ENCODE assay signal across 9 mouse cellular contexts in the genomic region with DNA sequence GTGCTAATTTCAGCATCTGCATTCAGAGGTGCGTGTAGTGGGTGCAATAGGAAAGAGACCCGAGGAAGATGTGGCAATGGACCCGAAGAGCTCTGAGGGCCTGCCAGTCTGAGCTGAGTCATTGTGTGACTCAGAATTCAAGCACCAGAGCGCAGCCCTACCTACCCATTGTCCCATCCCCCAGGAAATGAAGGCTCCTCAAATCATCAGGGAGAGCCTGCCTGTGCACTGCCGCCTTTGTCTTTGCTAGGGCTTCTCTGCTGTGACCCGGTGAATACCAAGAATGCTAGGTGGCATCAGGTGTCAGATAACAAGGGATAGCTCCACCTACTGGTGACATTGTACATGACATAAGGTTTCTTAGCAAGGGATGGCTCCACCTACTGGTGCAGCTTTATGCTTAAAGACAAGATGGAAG. TPM values are rescaled to one million over a fixed set of nuclear protein-coding genes. Genes with fewer than 3 reads are reported as not detected.
DNase-seq lines count a peak whose midpoint lies in the region; ATAC-seq and TF ChIP-seq lines count a peak whose summit lies in the region.
"Had no signal": no experiment of that assay in that cellular context is flagged by ENCODE, and none has a peak within 500 bp of the region (broad histone marks: within the 10 kb centered on the region; RNA-seq: fewer than 3 reads in every experiment).

No protein-coding gene starts in this region.

- intact Hi-C loops in heart, postnatal 10 days (cut with DNase I) = loop anchor here (1.0 to 2.0 kb wide), 2 partner anchors 46 to 63 kb away; no protein-coding TSS in a partner anchor

- H3K9me3 ChIP-seq in E14TG2a.4 (ENCODE audit: low read length) = no peaks in the 10 kb centered on the region
- no peaks in the 10 kb centered on the region for H3K9me3 ChIP-seq in liver, embryonic 16.5 days (replicated peaks; ENCODE audit: control insufficient read depth, low read length)
- H3K9me3 ChIP-seq in neural tube, embryonic 12.5 days = no peaks in the 10 kb centered on the region

- 0 out of 2 replicates have a peak overlapping the region, but pooled peaks have one; percentile 28 for H3K4me2 ChIP-seq in liver, embryonic 16.5 days (ENCODE audit: low read depth, low read length)
- H3K4me2 ChIP-seq in neural tube, embryonic 12.5 days (replicated peaks) = peak overlapping the region; percentile 80

- no peaks in the 10 kb centered on the region for H3K27me3 ChIP-seq in E14TG2a.4 (ENCODE audit: insufficient read depth, low read length)
- H3K27me3 ChIP-seq in liver, embryonic 16.5 days (ENCODE audit: control insufficient read depth, insufficient read depth, low read depth, low read length) = no peaks in the 10 kb centered on the region
- H3K27me3 ChIP-seq in neural tube, embryonic 12.5 days (replicated peaks) = no peaks in the 10 kb centered on the region

- peaks cover 76% of the 10 kb centered on the region for H3K36me3 ChIP-seq in E14TG2a.4 (ENCODE audit: insufficient read depth, low read length)
- peaks cover 41% of the 10 kb centered on the region for H3K36me3 ChIP-seq in liver, embryonic 16.5 days (ENCODE audit: control insufficient read depth, insufficient read depth)
- H3K36me3 ChIP-seq in neural tube, embryonic 12.5 days = peaks cover 45% of the 10 kb centered on the region

- peak overlapping the region; percentile 28 for H3K27ac ChIP-seq in brown adipose tissue, adult 24 weeks (replicated peaks; ENCODE audit: low read depth, low read length)
- peak overlapping the region; percentile 15; the same call in 1 of the 2 replicates for H3K27ac ChIP-seq in liver, embryonic 16.5 days (ENCODE audit: low read length)
- H3K27ac ChIP-seq in neural tube, embryonic 12.5 days = no peak overlapping the region

- peak; percentile 68 for ATAC-seq in erythroid progenitor cell, adult 5-6 weeks (replicated peaks; ENCODE audit: low FRiP score, poor library complexity, severe bottlenecking)
- no peak for ATAC-seq in liver, embryonic 16.5 days (ENCODE audit: low read depth)
- ATAC-seq in neural tube, embryonic 12.5 days (ENCODE audit: low FRiP score, low read depth) = no peak

- DNase-seq in heart, postnatal 10 days = peak; percentile 89 to 91
- peak; percentile 78 to 93 for DNase-seq in kidney, postnatal 36 days
- peak; percentile 71 for DNase-seq in testis, postnatal 10 days (ENCODE audit: low spot score)

- peak; percentile 88 for TF ChIP-seq CTCF in E14TG2a.4 (conservative IDR thresholded peaks at IDR 0.05; ENCODE audit: low read length)

- WGBS in liver, embryonic 16.5 days (ENCODE audit: insufficient replicate concordance) = 8% methylated on average over 6 of the region's 6 CpGs
- WGBS in neural tube, embryonic 12.5 days = 3% methylated on average over 6 of the region's 6 CpGs

- H3K9ac ChIP-seq in liver, embryonic 16.5 days (ENCODE audit: low read depth, low read length) = no peak overlapping the region
- H3K9ac ChIP-seq in neural tube, embryonic 12.5 days = no peak overlapping the region

- H3K4me1 ChIP-seq in E14TG2a.4 (replicated peaks; ENCODE audit: low read depth, low read length) = peaks cover 64% of the 10 kb centered on the region
- peaks cover 18% of the 10 kb centered on the region for H3K4me1 ChIP-seq in brown adipose tissue, adult 24 weeks (ENCODE audit: control insufficient read depth, insufficient read depth, insufficient read length, low read length)
- peaks cover 48% of the 10 kb centered on the region for H3K4me1 ChIP-seq in liver, embryonic 16.5 days (ENCODE audit: control insufficient read depth, low read depth, low read length)
- H3K4me1 ChIP-seq in neural tube, embryonic 12.5 days = peaks cover 48% of the 10 kb centered on the region

- peak overlapping the region; percentile 100 for H3K4me3 ChIP-seq in E14TG2a.4 (replicated peaks; ENCODE audit: low read length)
- H3K4me3 ChIP-seq in brown adipose tissue, adult 24 weeks (ENCODE audit: insufficient read depth, low read depth, low read length) = peak overlapping the region; percentile 83
- H3K4me3 ChIP-seq in liver, embryonic 16.5 days (ENCODE audit: low read depth, low read length) = 0 out of 2 replicates have a peak overlapping the region, but pooled peaks have one; percentile 20
- no peak overlapping the region for H3K4me3 ChIP-seq in neural tube, embryonic 12.5 days

RNA-seq across cellular contexts. Expression of a gene that starts 3.4 kb away (rescaled TPM):
- 2,211 and 3,699 TPM in 2 replicates for polyA plus RNA-seq in brown adipose tissue, adult 24 weeks (2012; ENCODE audit: insufficient read depth, insufficient read length, missing spikeins)
- 79.6 and 121 TPM in 2 replicates for total RNA-seq in erythroid progenitor cell, adult 5-6 weeks (2015; ENCODE audit: low replicate concordance)
- total RNA-seq in erythroid progenitor cell, adult 5-6 weeks (2017; ENCODE audit: low replicate concordance) = 21.2 and 44.2 TPM in 2 replicates
- 100 to 1,000 TPM; 231 to 243 TPM for total RNA-seq in heart, postnatal 10 days (2021)
- 616 and 624 TPM in 2 replicates for polyA plus RNA-seq in liver, embryonic 16.5 days (2015; fragmentation: Nextera tagmentation; extraction: Ambion mirVana)
- polyA plus RNA-seq in neural tube, embryonic 12.5 days (2016; fragmentation: Nextera tagmentation; extraction: Ambion mirVana) = 1,428 and 1,431 TPM in 2 replicates

RNA-seq across cellular contexts. Expression of a gene that starts 38.8 kb away (rescaled TPM):
- polyA plus RNA-seq in brown adipose tissue, adult 24 weeks (2012; ENCODE audit: insufficient read depth, insufficient read length, missing spikeins) = not detected in 2 replicates
- not detected in 2 replicates for total RNA-seq in erythroid progenitor cell, adult 5-6 weeks (2015; ENCODE audit: low replicate concordance)
- not detected in 2 replicates for total RNA-seq in erythroid progenitor cell, adult 5-6 weeks (2017; ENCODE audit: low replicate concordance)
- not detected for total RNA-seq in heart, postnatal 10 days (2021)
- polyA plus RNA-seq in liver, embryonic 16.5 days (2015; fragmentation: Nextera tagmentation; extraction: Ambion mirVana) = not detected in 2 replicates
- polyA plus RNA-seq in neural tube, embryonic 12.5 days (2016; fragmentation: Nextera tagmentation; extraction: Ambion mirVana) = 0.38 TPM in 1 of 2 replicates, not detected in the other
- total RNA-seq: layer of hippocampus, adult 18-20 months had no signal

RNA-seq across cellular contexts. Expression of a gene that starts 41.5 kb away (rescaled TPM):
- 38.7 and 39.8 TPM in 2 replicates for polyA plus RNA-seq in brown adipose tissue, adult 24 weeks (2012; ENCODE audit: insufficient read depth, insufficient read length, missing spikeins)
- 24.9 and 31.0 TPM in 2 replicates for total RNA-seq in erythroid progenitor cell, adult 5-6 weeks (2015; ENCODE audit: low replicate concordance)
- total RNA-seq in erythroid progenitor cell, adult 5-6 weeks (2017; ENCODE audit: low replicate concordance) = 5.5 and 9.8 TPM in 2 replicates
- total RNA-seq in heart, postnatal 10 days (2021) = 10 to 100 TPM; 62.1 to 68.0 TPM
- 5.7 and 6.8 TPM in 2 replicates for polyA plus RNA-seq in liver, embryonic 16.5 days (2015; fragmentation: Nextera tagmentation; extraction: Ambion mirVana)
- 55.5 and 57.2 TPM in 2 replicates for polyA plus RNA-seq in neural tube, embryonic 12.5 days (2016; fragmentation: Nextera tagmentation; extraction: Ambion mirVana)
